Mouse (Mus musculus): ENCODE results near the gene Arhgef3. TPM values are rescaled to one million over a fixed set of nuclear protein-coding genes. Genes with fewer than 3 reads are reported as not detected.

Gene Arhgef3
- polyA plus RNA-seq, 1 experiment: 2.6 TPM

DNA sequence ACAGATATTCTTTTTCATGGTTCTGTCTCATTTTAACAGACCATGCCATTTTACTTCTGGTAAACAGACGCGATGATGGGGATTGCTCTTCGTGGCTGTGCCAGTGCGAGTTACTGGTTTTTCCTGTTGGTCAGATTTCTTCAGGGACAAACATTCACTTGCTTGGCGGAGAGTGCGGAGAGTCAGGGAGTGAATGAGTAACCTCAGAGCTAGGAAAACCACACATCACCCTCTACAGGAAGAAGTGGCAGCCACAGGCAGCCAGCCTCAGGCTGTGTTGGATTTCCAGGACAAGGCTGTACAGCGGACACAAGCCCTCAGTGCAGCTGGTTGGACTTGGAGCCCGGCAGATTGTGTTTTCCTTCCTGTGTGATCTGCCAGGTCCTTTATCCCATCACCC, 82.3 kb downstream of the Arhgef3 start:
- TF ChIP-seq POLR2A (IDR thresholded peaks at IDR 0.05; ENCODE audit: insufficient read depth, low read length): no peak
- no peak for TF ChIP-seq CTCF (IDR thresholded peaks at IDR 0.05; ENCODE audit: low read depth, low read length)
- TF ChIP-seq EP300 (IDR thresholded peaks at IDR 0.05; ENCODE audit: insufficient read depth, low read depth, low read length): no peak
- no peak overlapping the region for H3K4me3 ChIP-seq (ENCODE audit: low read depth, low read length)
- no peaks in the 10 kb centered on the region for H3K27me3 ChIP-seq (ENCODE audit: control insufficient read depth, insufficient read depth, low read length, poor library complexity, severe bottlenecking)
- no peak overlapping the region for H3K9ac ChIP-seq (ENCODE audit: low read depth, poor library complexity, severe bottlenecking)
- H3K36me3 ChIP-seq (ENCODE audit: control insufficient read depth, insufficient read depth, low read length, poor library complexity, severe bottlenecking): no peaks in the 10 kb centered on the region
- H3K4me1 ChIP-seq (ENCODE audit: control insufficient read depth, insufficient read depth, low read length): peaks cover 1% of the 10 kb centered on the region
- H3K27ac ChIP-seq (ENCODE audit: insufficient read depth, low read length): no peak overlapping the region
- H3K9me3 ChIP-seq (replicated peaks; ENCODE audit: control insufficient read depth, insufficient read depth, low read length, poor library complexity, severe bottlenecking): no peaks in the 10 kb centered on the region

GRCm38 (mm10) chr14:27198490-27199089, 83.9 kb downstream of the Arhgef3 start:
- Histone ChIP-seq H3K4me1 (ENCODE audit: control insufficient read depth, insufficient read depth, low read length) (peaks cover 1% of the 10 kb centered on the region), H3K9ac (ENCODE audit: low read depth, poor library complexity, severe bottlenecking) (no peak overlapping the region), H3K4me3 (ENCODE audit: low read depth, low read length) (no peak overlapping the region), H3K36me3 (ENCODE audit: control insufficient read depth, insufficient read depth, low read length, poor library complexity, severe bottlenecking) (no peaks in the 10 kb centered on the region), H3K9me3 (replicated peaks; ENCODE audit: control insufficient read depth, insufficient read depth, low read length, poor library complexity, severe bottlenecking) (no peaks in the 10 kb centered on the region), H3K27ac (ENCODE audit: insufficient read depth, low read length) (no peak overlapping the region), H3K27me3 (ENCODE audit: control insufficient read depth, insufficient read depth, low read length, poor library complexity, severe bottlenecking) (no peaks in the 10 kb centered on the region)
- no peak for TF ChIP-seq EP300 (IDR thresholded peaks at IDR 0.05; ENCODE audit: insufficient read depth, low read depth, low read length)
- no peak for TF ChIP-seq POLR2A (IDR thresholded peaks at IDR 0.05; ENCODE audit: insufficient read depth, low read length)
- no peak for TF ChIP-seq CTCF (IDR thresholded peaks at IDR 0.05; ENCODE audit: low read depth, low read length)

DNA sequence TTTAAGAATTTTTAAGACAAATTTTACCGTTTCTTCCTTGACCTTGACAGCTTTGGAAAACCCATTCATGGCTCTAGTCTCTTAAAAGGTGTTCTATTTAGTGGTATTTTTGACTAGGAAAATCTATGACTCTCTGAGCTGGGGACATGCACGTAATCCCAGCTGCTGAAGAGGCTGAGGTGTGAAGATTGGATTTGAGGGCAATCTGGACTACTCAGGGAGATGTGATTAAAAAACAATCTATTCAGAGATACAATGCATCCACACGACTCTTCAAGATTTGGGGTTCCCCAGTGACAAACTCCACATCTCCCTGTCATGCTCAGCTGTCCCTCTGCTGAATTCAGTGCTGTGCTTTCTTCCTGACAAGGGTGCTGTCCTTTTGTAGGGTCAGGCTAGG, 84.4 kb downstream of the Arhgef3 start:
- no peak overlapping the region for H3K4me3 ChIP-seq (ENCODE audit: low read depth, low read length)
- H3K9me3 ChIP-seq (replicated peaks; ENCODE audit: control insufficient read depth, insufficient read depth, low read length, poor library complexity, severe bottlenecking): no peaks in the 10 kb centered on the region
- TF ChIP-seq CTCF (IDR thresholded peaks at IDR 0.05; ENCODE audit: low read depth, low read length): no peak
- TF ChIP-seq POLR2A (IDR thresholded peaks at IDR 0.05; ENCODE audit: insufficient read depth, low read length): no peak
- no peak for TF ChIP-seq EP300 (IDR thresholded peaks at IDR 0.05; ENCODE audit: insufficient read depth, low read depth, low read length)
- peaks cover 1% of the 10 kb centered on the region for H3K4me1 ChIP-seq (ENCODE audit: control insufficient read depth, insufficient read depth, low read length)
- H3K9ac ChIP-seq (ENCODE audit: low read depth, poor library complexity, severe bottlenecking): no peak overlapping the region
- H3K36me3 ChIP-seq (ENCODE audit: control insufficient read depth, insufficient read depth, low read length, poor library complexity, severe bottlenecking): no peaks in the 10 kb centered on the region
- H3K27me3 ChIP-seq (ENCODE audit: control insufficient read depth, insufficient read depth, low read length, poor library complexity, severe bottlenecking): no peaks in the 10 kb centered on the region
- no peak overlapping the region for H3K27ac ChIP-seq (ENCODE audit: insufficient read depth, low read length)

DNA sequence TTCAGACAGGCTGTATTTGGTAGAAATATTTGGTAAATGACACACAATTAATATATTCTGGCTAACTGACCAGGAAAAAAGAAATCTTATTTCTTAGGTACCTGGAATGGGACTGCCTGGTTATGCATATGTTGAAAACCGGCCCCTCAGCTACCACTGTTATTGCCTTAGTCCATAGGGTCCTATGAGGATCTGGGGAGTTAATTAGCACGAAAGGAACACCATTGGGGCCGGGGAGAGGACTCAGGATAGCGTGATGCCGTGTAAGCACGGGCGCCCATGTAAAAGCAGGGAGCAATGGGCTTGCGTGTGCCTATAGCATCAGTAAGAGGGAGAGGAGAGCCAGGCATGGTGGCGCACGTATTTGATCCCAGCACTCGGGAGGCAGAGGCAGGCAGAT, 85.2 kb downstream of the Arhgef3 start:
- H3K36me3 ChIP-seq (ENCODE audit: control insufficient read depth, insufficient read depth, low read length, poor library complexity, severe bottlenecking): no peaks in the 10 kb centered on the region
- no peak overlapping the region for H3K9ac ChIP-seq (ENCODE audit: low read depth, poor library complexity, severe bottlenecking)
- no peak overlapping the region for H3K4me3 ChIP-seq (ENCODE audit: low read depth, low read length)
- no peak for TF ChIP-seq EP300 (IDR thresholded peaks at IDR 0.05; ENCODE audit: insufficient read depth, low read depth, low read length)
- TF ChIP-seq POLR2A (IDR thresholded peaks at IDR 0.05; ENCODE audit: insufficient read depth, low read length): no peak
- no peak for TF ChIP-seq CTCF (IDR thresholded peaks at IDR 0.05; ENCODE audit: low read depth, low read length)
- no peaks in the 10 kb centered on the region for H3K27me3 ChIP-seq (ENCODE audit: control insufficient read depth, insufficient read depth, low read length, poor library complexity, severe bottlenecking)
- H3K9me3 ChIP-seq (replicated peaks; ENCODE audit: control insufficient read depth, insufficient read depth, low read length, poor library complexity, severe bottlenecking): no peaks in the 10 kb centered on the region
- no peak overlapping the region for H3K27ac ChIP-seq (ENCODE audit: insufficient read depth, low read length)
- H3K4me1 ChIP-seq (ENCODE audit: control insufficient read depth, insufficient read depth, low read length): peaks cover 1% of the 10 kb centered on the region

- Histone ChIP-seq H3K9ac (ENCODE audit: low read depth, poor library complexity, severe bottlenecking) (no peak overlapping the region), H3K27me3 (ENCODE audit: control insufficient read depth, insufficient read depth, low read length, poor library complexity, severe bottlenecking) (no peaks in the 10 kb centered on the region), H3K36me3 (ENCODE audit: control insufficient read depth, insufficient read depth, low read length, poor library complexity, severe bottlenecking) (no peaks in the 10 kb centered on the region), H3K9me3 (replicated peaks; ENCODE audit: control insufficient read depth, insufficient read depth, low read length, poor library complexity, severe bottlenecking) (no peaks in the 10 kb centered on the region), H3K27ac (ENCODE audit: insufficient read depth, low read length) (no peak overlapping the region), H3K4me1 (ENCODE audit: control insufficient read depth, insufficient read depth, low read length) (peaks cover 1% of the 10 kb centered on the region), H3K4me3 (ENCODE audit: low read depth, low read length) (no peak overlapping the region)
- TF ChIP-seq POLR2A (IDR thresholded peaks at IDR 0.05; ENCODE audit: insufficient read depth, low read length) (no peak), EP300 (IDR thresholded peaks at IDR 0.05; ENCODE audit: insufficient read depth, low read depth, low read length) (no peak), CTCF (IDR thresholded peaks at IDR 0.05; ENCODE audit: low read depth, low read length) (no peak)
Measured at GRCm38 (mm10) chr14:27200743-27201576, 86.3 kb downstream of the Arhgef3 start.

DNA sequence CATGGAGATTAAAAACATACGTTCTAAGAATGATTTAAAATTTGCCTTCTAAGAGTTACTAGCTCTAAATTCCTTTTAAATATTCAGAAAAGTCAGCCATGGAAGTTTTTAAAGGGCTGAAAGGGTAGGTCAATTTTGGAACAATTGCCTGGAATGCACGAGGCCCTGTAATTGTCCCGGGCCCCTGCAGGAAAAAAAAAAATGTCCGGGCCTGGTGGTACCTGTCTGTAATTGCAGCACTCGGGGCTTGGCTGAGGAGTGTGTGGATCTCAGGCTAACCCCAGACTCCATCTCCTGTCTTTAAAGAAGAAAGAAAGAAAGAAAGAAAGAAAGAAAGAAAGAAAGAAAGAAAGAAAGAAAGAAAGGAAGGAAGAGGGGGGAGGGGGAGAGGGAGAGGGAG, 87.1 kb downstream of the Arhgef3 start:
- peaks cover 1% of the 10 kb centered on the region for H3K4me1 ChIP-seq (ENCODE audit: control insufficient read depth, insufficient read depth, low read length)
- no peak overlapping the region for H3K27ac ChIP-seq (ENCODE audit: insufficient read depth, low read length)
- H3K9ac ChIP-seq (ENCODE audit: low read depth, poor library complexity, severe bottlenecking): no peak overlapping the region
- no peaks in the 10 kb centered on the region for H3K27me3 ChIP-seq (ENCODE audit: control insufficient read depth, insufficient read depth, low read length, poor library complexity, severe bottlenecking)
- H3K36me3 ChIP-seq (ENCODE audit: control insufficient read depth, insufficient read depth, low read length, poor library complexity, severe bottlenecking): no peaks in the 10 kb centered on the region
- TF ChIP-seq EP300 (IDR thresholded peaks at IDR 0.05; ENCODE audit: insufficient read depth, low read depth, low read length): no peak
- no peak for TF ChIP-seq CTCF (IDR thresholded peaks at IDR 0.05; ENCODE audit: low read depth, low read length)
- TF ChIP-seq POLR2A (IDR thresholded peaks at IDR 0.05; ENCODE audit: insufficient read depth, low read length): no peak
- no peak overlapping the region for H3K4me3 ChIP-seq (ENCODE audit: low read depth, low read length)
- no peaks in the 10 kb centered on the region for H3K9me3 ChIP-seq (replicated peaks; ENCODE audit: control insufficient read depth, insufficient read depth, low read length, poor library complexity, severe bottlenecking)
